Mouse (Mus musculus) ES-Bruce4 (cell line): ENCODE data around the gene Rmnd5b.

Experiments
- CTCF ChIP-seq: IDR thresholded peaks from one replicate; pipeline ENCODE4 v1.8.1; 2011; ENCODE audit warnings: low read depth, low read length
- EP300 ChIP-seq: IDR thresholded peaks from 2 replicates; pipeline ENCODE4 v1.6.1; 2011; ENCODE audit warnings: low read depth, low read length; ENCODE audit not compliant: insufficient read depth
- POLR2A ChIP-seq: IDR thresholded peaks from one replicate; pipeline ENCODE4 v1.8.1; 2011; ENCODE audit warnings: low read length; ENCODE audit not compliant: insufficient read depth

GRCm38 (mm10) chr11:51658705-51659104 lies 23.0 kb upstream of the Rmnd5b start:
- TF ChIP-seq CTCF = no peak
- no peak for TF ChIP-seq EP300
- TF ChIP-seq POLR2A = no peak
